Mouse (Mus musculus) megakaryocyte, embryonic 14.5 days (primary cell): ENCODE measurements around the gene Rpl19. TPM values are rescaled to one million over a fixed set of nuclear protein-coding genes. Genes with fewer than 3 reads are reported as not detected.

Experiments used
- H3K27me3 ChIP-seq: replicated peaks from 2 replicates; pipeline ENCODE3; 2012; ENCODE audit warnings: inconsistent platforms
- H3K36me3 ChIP-seq: replicated peaks from 2 replicates; pipeline ENCODE3; 2012; ENCODE audit warnings: low read length, inconsistent platforms, mixed read lengths
- H3K4me1 ChIP-seq: 2 replicates; pipeline ENCODE4 v1.6.1; 2012; ENCODE audit warnings: inconsistent platforms
- H3K4me3 ChIP-seq: replicated peaks from 2 replicates; pipeline ENCODE3; 2012; ENCODE audit warnings: moderate library complexity, mild to moderate bottlenecking, inconsistent platforms
- H3K9me3 ChIP-seq: 2 replicates; pipeline ENCODE4 v1.6.1; 2012; ENCODE audit warnings: inconsistent platforms
- FLI1 ChIP-seq: IDR thresholded peaks from 2 replicates; pipeline ENCODE4 v1.6.1; 2012; ENCODE audit warnings: low read length, inconsistent platforms, mixed read lengths
- GATA1 ChIP-seq: IDR thresholded peaks from 3 replicates; pipeline ENCODE4 v1.6.1; 2012; ENCODE audit warnings: mixed read lengths, low read length, inconsistent platforms, borderline replicate concordance
- polyA plus RNA-seq: library from polyadenylated mRNA; stranded (reverse); fragments of >175 nt; gene quantifications from 2 replicates; pipeline ENCODE4 v1.2.3, GENCODE M21; 2012; ENCODE audit warnings: low replicate concordance; ENCODE audit not compliant: insufficient read depth

The Rpl19 gene
- polyA plus RNA-seq, 1 experiment = 2,598 TPM

GRCm38 (mm10) chr11:98021565-98022252 is 4.8 kb upstream of the Rpl19 start:
- H3K27me3 ChIP-seq = peaks cover 60% of the 10 kb centered on the region

DNA sequence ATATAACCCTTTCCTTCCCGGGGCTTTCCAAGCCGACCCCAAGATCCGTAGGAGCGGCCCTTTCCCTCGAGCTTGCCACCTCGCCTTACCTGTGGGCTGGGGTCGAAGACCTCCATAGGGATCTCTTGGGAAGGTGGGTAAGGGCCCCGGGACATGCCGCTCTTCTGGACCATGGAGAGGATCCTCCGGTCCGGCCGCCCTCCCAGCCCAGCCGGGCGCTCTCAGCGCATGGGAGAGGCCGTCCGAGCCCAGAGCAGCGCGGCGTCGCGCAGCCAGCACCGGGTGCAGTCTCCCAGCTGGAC is 4.3 kb upstream of the Rpl19 start:
- Histone ChIP-seq H3K4me1 (peaks cover 44% of the 10 kb centered on the region), H3K4me3 (peak overlapping the region; percentile 93), H3K36me3 (no peaks in the 10 kb centered on the region), H3K27me3 (peaks cover 55% of the 10 kb centered on the region), H3K9me3 (no peaks in the 10 kb centered on the region)
- no peak for TF ChIP-seq GATA1
- TF ChIP-seq FLI1 = no peak

More at GRCm38 (mm10) chr11:98021565-98022252, 4.8 kb upstream of the Rpl19 start:
- no peak for TF ChIP-seq GATA1
- TF ChIP-seq FLI1 = no peak
- Histone ChIP-seq H3K36me3 (no peaks in the 10 kb centered on the region), H3K9me3 (no peaks in the 10 kb centered on the region), H3K4me1 (peaks cover 44% of the 10 kb centered on the region), H3K4me3 (peak overlapping the region; percentile 93)

GRCm38 (mm10) chr11:98022555-98023371 is 3.7 kb upstream of the Rpl19 start, which contains the start of gene Cacnb1:
TSS of gene Cacnb1 (minus strand) at chr11:98023034.
- Histone ChIP-seq H3K9me3 (no peaks in the 10 kb centered on the region), H3K4me3 (peak within 1 kb of the TSS; percentile 93), H3K36me3 (no peaks in the 10 kb centered on the region), H3K4me1 (peaks cover 44% of the 10 kb centered on the region), H3K27me3 (peaks cover 49% of the 10 kb centered on the region)
- TF ChIP-seq FLI1 (no peak), GATA1 (no peak)

GRCm38 (mm10) chr11:98024516-98024915 is 2.0 kb upstream of the Rpl19 start:
- Histone ChIP-seq H3K4me1 (peaks cover 51% of the 10 kb centered on the region), H3K27me3 (peaks cover 34% of the 10 kb centered on the region), H3K4me3 (no peak overlapping the region), H3K9me3 (no peaks in the 10 kb centered on the region), H3K36me3 (peaks cover 15% of the 10 kb centered on the region)
- no peak for TF ChIP-seq FLI1
- no peak for TF ChIP-seq GATA1

GRCm38 (mm10) chr11:98026248-98026569 is 301 bp upstream of the Rpl19 start:
- peaks cover 41% of the 10 kb centered on the region for H3K4me1 ChIP-seq
- no peak for TF ChIP-seq FLI1
- TF ChIP-seq GATA1 = no peak; the same call in 2 of the 3 replicates
- H3K4me3 ChIP-seq = peak overlapping the region; percentile 97
- peaks cover 18% of the 10 kb centered on the region for H3K27me3 ChIP-seq
- H3K9me3 ChIP-seq = no peaks in the 10 kb centered on the region
- peaks cover 32% of the 10 kb centered on the region for H3K36me3 ChIP-seq

DNA sequence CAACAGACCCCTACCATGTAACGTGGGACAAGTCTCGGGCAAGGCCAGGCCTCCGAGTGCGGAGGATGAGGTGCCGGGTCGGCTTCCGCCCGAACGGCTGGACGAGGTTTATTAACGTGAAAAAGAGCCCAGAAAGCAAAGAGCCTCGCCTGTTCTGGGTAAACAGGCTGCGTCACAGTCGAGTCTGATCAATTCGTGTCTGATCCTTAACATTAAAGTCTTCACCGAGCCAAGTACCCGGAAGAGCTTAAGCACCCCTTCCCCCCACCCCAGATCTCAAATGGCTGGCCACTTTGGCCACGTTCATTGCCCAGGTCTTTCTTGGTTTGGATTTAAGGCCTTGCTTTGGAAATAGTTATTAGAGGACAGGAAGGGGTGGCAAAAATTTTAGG is 783 bp downstream of the Rpl19 start:
- Histone ChIP-seq H3K4me1 (peaks cover 35% of the 10 kb centered on the region), H3K9me3 (no peaks in the 10 kb centered on the region), H3K27me3 (peaks cover 7% of the 10 kb centered on the region), H3K4me3 (peak overlapping the region; percentile 97), H3K36me3 (peaks cover 35% of the 10 kb centered on the region)
- TF ChIP-seq FLI1 (no peak), GATA1 (no peak)

DNA sequence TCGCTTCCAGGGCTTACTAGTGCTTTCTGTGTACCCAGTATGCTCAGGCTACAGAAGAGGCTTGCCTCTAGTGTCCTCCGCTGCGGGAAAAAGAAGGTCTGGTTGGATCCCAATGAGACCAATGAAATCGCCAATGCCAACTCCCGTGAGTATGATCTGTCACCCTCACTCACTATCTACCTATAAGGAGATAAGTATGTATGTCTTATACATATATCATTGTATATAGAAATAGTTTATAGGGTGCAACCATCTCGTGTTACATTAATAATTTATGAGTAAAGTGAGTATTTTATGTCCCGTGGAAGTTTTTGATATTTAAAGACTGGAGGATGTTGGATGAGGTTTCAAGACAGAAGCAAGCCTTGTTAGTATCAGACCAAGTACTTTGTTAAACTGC is 1.3 kb downstream of the Rpl19 start:
- peaks cover 3% of the 10 kb centered on the region for H3K27me3 ChIP-seq
- TF ChIP-seq FLI1 (no peak), GATA1 (no peak)

GRCm38 (mm10) chr11:98030701-98031442 is 4.4 kb downstream of the Rpl19 start:
- Histone ChIP-seq H3K36me3 (peaks cover 35% of the 10 kb centered on the region), H3K4me3 (no peak overlapping the region), H3K27me3 (peaks cover 17% of the 10 kb centered on the region), H3K9me3 (no peaks in the 10 kb centered on the region), H3K4me1 (peaks cover 33% of the 10 kb centered on the region)
- TF ChIP-seq GATA1 (no peak), FLI1 (no peak)

More for the DNA sequence above, 1.3 kb downstream of the Rpl19 start:
- H3K4me3 ChIP-seq = peak overlapping the region; percentile 97
- H3K36me3 ChIP-seq = peaks cover 35% of the 10 kb centered on the region
- no peaks in the 10 kb centered on the region for H3K9me3 ChIP-seq
- peaks cover 33% of the 10 kb centered on the region for H3K4me1 ChIP-seq

- peaks cover 23% of the 10 kb centered on the region for H3K27me3 ChIP-seq
- H3K4me3 ChIP-seq = no peak overlapping the region
- TF ChIP-seq FLI1 (no peak), GATA1 (no peak)
- peaks cover 35% of the 10 kb centered on the region for H3K36me3 ChIP-seq
- H3K4me1 ChIP-seq = peaks cover 34% of the 10 kb centered on the region
- H3K9me3 ChIP-seq = no peaks in the 10 kb centered on the region
Observed at GRCm38 (mm10) chr11:98031443-98031770, 4.9 kb downstream of the Rpl19 start.

DNA sequence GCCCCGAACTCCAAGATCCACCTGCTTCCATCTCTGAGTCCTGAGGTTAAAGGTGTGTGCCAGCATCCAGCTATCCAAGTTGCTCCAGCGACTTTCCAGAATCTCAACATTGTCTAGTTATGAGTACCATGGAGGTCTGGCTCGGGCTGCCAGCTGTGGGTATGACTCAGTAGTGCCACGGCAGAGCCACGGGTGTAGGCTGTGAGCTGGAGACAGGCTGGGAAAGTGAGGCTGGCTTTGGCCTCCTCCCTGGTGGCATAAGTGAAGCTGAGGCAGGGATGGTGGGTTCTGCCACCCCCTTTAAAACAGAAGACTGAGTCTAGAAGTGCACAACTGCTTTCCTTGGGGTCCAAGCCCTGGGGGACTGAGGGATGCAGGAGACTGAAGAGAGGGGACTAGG is 7.6 kb downstream of the Rpl19 start:
- peaks cover 42% of the 10 kb centered on the region for H3K27me3 ChIP-seq
- H3K9me3 ChIP-seq = no peaks in the 10 kb centered on the region
- H3K4me3 ChIP-seq = no peak overlapping the region
- H3K4me1 ChIP-seq = peaks cover 36% of the 10 kb centered on the region
- TF ChIP-seq GATA1 (no peak), FLI1 (no peak)
- H3K36me3 ChIP-seq = peaks cover 24% of the 10 kb centered on the region

- H3K4me1 ChIP-seq = peaks cover 42% of the 10 kb centered on the region
- H3K4me3 ChIP-seq = no peak overlapping the region
- no peaks in the 10 kb centered on the region for H3K9me3 ChIP-seq
- peaks cover 49% of the 10 kb centered on the region for H3K27me3 ChIP-seq
- H3K36me3 ChIP-seq = peaks cover 16% of the 10 kb centered on the region
- TF ChIP-seq GATA1 (no peak), FLI1 (no peak)
Observed at GRCm38 (mm10) chr11:98034840-98035239, 8.3 kb downstream of the Rpl19 start.
